Mouse (Mus musculus) C2C12 (cell line): ENCODE measurements around the gene Ttll13.

ENCODE experiments used
- CEBPB ChIP-seq: IDR thresholded peaks from one replicate; pipeline ENCODE4 v1.6.1; 2011; ENCODE audit warnings: low read depth, mild to moderate bottlenecking, control low read depth, moderate library complexity
- CTCF ChIP-seq: IDR thresholded peaks from one replicate; pipeline ENCODE4 v1.5.1; 2011; ENCODE audit not compliant: control insufficient read depth, insufficient read depth, insufficient read length
- MAX ChIP-seq: IDR thresholded peaks from one replicate; pipeline ENCODE4 v1.6.1; 2011; ENCODE audit warnings: mild to moderate bottlenecking, control low read depth
- MYOD1 ChIP-seq: IDR thresholded peaks from one replicate; pipeline ENCODE4 v1.6.1; 2011; ENCODE audit warnings: low read depth; ENCODE audit not compliant: control insufficient read depth, insufficient read length
- USF1 ChIP-seq: IDR thresholded peaks from one replicate; pipeline ENCODE4 v1.6.1; 2011; ENCODE audit warnings: low read depth, mild to moderate bottlenecking, control low read depth, moderate library complexity

- TF ChIP-seq CTCF (no peak), MAX (no peak), USF1 (no peak), CEBPB (no peak), MYOD1 (no peak)
Observed at GRCm38 (mm10) chr7:80244851-80245250, 1.3 kb upstream of the Ttll13 start.
